Mouse (Mus musculus) small intestine, adult 2 months (tissue): ENCODE measurements around the gene Il11.

Experiments used
- CTCF ChIP-seq: fragments of 200-500 bp; IDR thresholded peaks from 2 replicates; pipeline ENCODE4 v1.5.1; 2012; ENCODE audit warnings: low read depth, mild to moderate bottlenecking, control low read depth, inconsistent platforms, low read length, moderate library complexity, mixed read lengths; ENCODE audit not compliant: insufficient replicate concordance, insufficient read length; ENCODE audit errors: extremely low read depth
- POLR2A ChIP-seq: fragments of 200-500 bp; IDR thresholded peaks from 2 replicates; pipeline ENCODE4 v1.6.1; 2012; ENCODE audit warnings: low read depth, mild to moderate bottlenecking, control low read depth, inconsistent platforms, low read length, moderate library complexity

DNA sequence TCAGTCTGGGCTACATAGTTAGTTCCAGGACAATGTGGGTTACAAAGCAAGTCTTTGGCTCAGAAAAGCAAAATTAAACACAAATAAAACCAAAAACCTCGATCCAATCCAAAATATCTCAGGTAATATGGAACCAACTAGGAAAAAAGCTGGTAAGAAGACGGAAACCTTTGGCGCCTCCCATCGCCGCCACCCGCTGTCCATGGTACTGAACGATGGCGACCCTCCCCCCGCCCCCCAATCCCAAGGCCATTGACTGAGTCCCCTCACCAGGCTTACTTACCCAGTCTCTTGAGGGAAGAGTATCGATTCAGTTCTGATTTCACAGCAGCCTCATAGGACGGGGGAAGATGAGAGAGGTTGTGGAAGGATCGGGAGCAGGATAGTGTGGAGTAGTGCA is 47.8 kb upstream of the Il11 start:
- no peak for TF ChIP-seq POLR2A
- no peak for TF ChIP-seq CTCF
